Mouse (Mus musculus) kidney, postnatal 0 days (tissue): ENCODE measurements around the gene Itpr3. TPM values are rescaled to one million over a fixed set of nuclear protein-coding genes. Genes with fewer than 3 reads are reported as not detected.

Source experiments
- ATAC-seq: fragments of 200-750 bp; cut with Nextera tagmentation; replicated peaks from 2 replicates; pipeline ENCODE4 v1.8.0; 2017; ENCODE audit warnings: low read depth, moderate number of reproducible peaks, moderate TSS enrichment, moderate library complexity; ENCODE audit not compliant: low FRiP score
- DNase-seq: peaks from one replicate; pipeline ENCODE4 v3.0.0-alpha.2; 2016; ENCODE audit warnings: low spot score
- H3K27ac ChIP-seq: fragments of 300-500 bp; sonication (generic); 2 replicates; pipeline ENCODE4 v1.5.1; 2014; ENCODE audit warnings: mild to moderate bottlenecking
- H3K27me3 ChIP-seq: fragments of 300-500 bp; sonication (generic); 2 replicates; pipeline ENCODE4 v1.6.1; 2014; ENCODE audit warnings: low read length, mixed read lengths; ENCODE audit not compliant: insufficient read depth
- H3K36me3 ChIP-seq: fragments of 300-500 bp; sonication (generic); 2 replicates; pipeline ENCODE4 v1.6.1; 2014; ENCODE audit warnings: low read length, mixed read lengths; ENCODE audit not compliant: insufficient read depth
- H3K4me1 ChIP-seq: fragments of 300-500 bp; sonication (generic); replicated peaks from 2 replicates; pipeline ENCODE4 v1.6.1; 2014; ENCODE audit warnings: antibody characterized with exemption, low read length, mixed read lengths; ENCODE audit not compliant: insufficient read depth
- H3K4me2 ChIP-seq: fragments of 300-500 bp; sonication (generic); 2 replicates; pipeline ENCODE4 v1.6.1; 2014; ENCODE audit warnings: mild to moderate bottlenecking, low read length, moderate library complexity, mixed read lengths
- H3K4me3 ChIP-seq: fragments of 300-500 bp; sonication (generic); replicated peaks from 2 replicates; pipeline ENCODE4 v1.5.1; 2014; ENCODE audit warnings: low read depth, low read length
- H3K9ac ChIP-seq: fragments of 300-500 bp; sonication (generic); 2 replicates; pipeline ENCODE4 v1.6.1; 2014; ENCODE audit warnings: low read depth, low read length
- H3K9me3 ChIP-seq: fragments of 300-500 bp; sonication (generic); replicated peaks from 2 replicates; pipeline ENCODE4 v1.6.1; 2016; ENCODE audit warnings: low read length, inconsistent platforms, mixed read lengths
- CTCF ChIP-seq: IDR thresholded peaks from 2 replicates; pipeline ENCODE4 v1.5.1; 2016; ENCODE audit warnings: antibody characterized with exemption, low read depth, mild to moderate bottlenecking, moderate library complexity
- WGBS: fragments of 180-500 bp; shearing (Covaris S2); extraction: QIAGEN DNeasy Blood & Tissue Kit; methylation state at CpG from one replicate; pipeline ENCODE4 v1.1.7; 2014; 5-methylcytosine and 5-hydroxymethylcytosine counted together
- polyA plus RNA-seq: library from polyadenylated mRNA; unstranded; fragments of >200 nt; fragmentation: Nextera tagmentation; extraction: Ambion mirVana; gene quantifications from 2 replicates; pipeline ENCODE4 v1.2.1, GENCODE M21; 2015

Gene Itpr3
- polyA plus RNA-seq, 1 experiment from 2014 or later, result 4.1 TPM

DNA sequence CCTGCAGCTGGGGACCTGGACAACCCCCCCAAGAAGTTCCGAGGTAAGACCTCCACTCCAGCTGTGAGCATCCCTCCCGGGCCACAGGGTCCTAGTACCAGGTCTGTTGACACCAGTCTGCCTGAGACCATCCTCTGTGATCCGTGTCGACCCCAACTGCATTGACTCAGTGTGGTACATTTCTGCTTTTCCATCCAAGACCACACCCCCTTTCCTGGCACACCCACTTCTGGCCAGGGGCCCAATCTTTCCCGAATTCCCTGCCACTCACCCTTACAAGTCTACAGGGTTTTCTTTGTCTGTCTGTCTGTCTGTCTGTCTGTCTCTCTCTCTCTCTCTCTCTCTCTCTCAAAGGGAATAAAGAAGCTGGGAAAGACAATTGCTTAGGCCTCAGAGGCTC is 16.0 kb downstream of the Itpr3 start:
- 0 out of 2 replicates have a peak, but pooled peaks cover 9% of the 10 kb centered on the region for H3K4me1 ChIP-seq
- ATAC-seq, result no peak
- no peak for TF ChIP-seq CTCF

DNA sequence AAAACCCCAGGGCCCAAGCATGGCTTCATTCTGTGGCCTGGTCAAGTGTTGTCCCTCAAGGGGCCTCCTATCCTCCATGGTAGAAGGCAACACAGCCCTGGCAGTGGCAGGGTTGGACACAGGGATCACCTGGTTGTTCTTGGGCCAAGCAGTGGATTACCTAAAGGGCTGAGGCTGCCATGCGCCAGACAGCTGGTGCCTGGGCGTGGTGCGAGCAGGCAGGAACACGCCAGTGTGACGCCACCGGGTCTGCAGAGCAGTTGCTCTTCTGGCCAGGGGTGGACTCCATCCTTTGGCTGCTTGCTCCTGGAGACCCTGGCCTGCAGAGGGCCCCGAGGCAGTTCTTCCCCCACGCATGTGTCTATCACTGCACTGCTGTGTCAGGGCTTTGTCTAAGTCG is 16.7 kb downstream of the Itpr3 start:
- no peaks in the 10 kb centered on the region for H3K9me3 ChIP-seq
- no peak overlapping the region for H3K4me2 ChIP-seq
- DNase-seq, result no peak
- ATAC-seq, result no peak; the same call in 1 of the 2 replicates
- 0 out of 2 replicates have a peak overlapping the region, but pooled peaks have one; percentile 28 for H3K27ac ChIP-seq
- 58% methylated on average over 9 of the region's 9 CpGs for WGBS
- no peak overlapping the region for H3K9ac ChIP-seq
- no peaks in the 10 kb centered on the region for H3K36me3 ChIP-seq
- H3K4me1 ChIP-seq, result 0 out of 2 replicates have a peak, but pooled peaks cover 9% of the 10 kb centered on the region
- no peaks in the 10 kb centered on the region for H3K27me3 ChIP-seq
- H3K4me3 ChIP-seq, result no peak overlapping the region
- TF ChIP-seq CTCF, result no peak

More for the DNA sequence above, 16.0 kb downstream of the Itpr3 start:
- Histone ChIP-seq H3K4me3 (no peak overlapping the region), H3K9ac (no peak overlapping the region), H3K27me3 (no peaks in the 10 kb centered on the region), H3K27ac (no peak overlapping the region), H3K9me3 (no peaks in the 10 kb centered on the region), H3K36me3 (no peaks in the 10 kb centered on the region), H3K4me2 (no peak overlapping the region)
- DNase-seq, result no peak
- WGBS, result 57% methylated on average over 5 of the region's 5 CpGs

DNA sequence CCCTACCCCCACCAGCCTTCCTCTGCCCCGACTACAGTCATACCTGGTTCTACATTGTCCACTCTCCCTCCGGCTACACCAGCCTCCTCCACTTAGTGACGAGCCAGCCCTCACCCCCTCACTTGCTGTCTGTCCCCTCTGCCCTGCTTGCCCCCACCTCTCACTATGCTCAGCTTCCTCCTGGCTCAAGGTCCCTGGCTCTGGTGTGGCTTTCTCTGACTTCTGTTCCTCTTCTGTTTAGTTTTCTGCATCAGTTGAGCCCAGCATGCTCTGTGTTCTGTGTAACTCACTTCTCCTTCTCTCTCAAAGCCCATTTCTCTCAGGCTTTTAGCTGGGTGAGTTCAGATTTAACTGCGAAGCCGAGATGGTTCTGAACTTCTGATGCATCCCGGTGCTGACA is 17.1 kb downstream of the Itpr3 start:
- 39% methylated on average over 6 of the region's 6 CpGs for WGBS
- Histone ChIP-seq H3K4me2 (no peak overlapping the region), H3K4me1 (0 out of 2 replicates have a peak, but pooled peaks cover 9% of the 10 kb centered on the region), H3K36me3 (no peaks in the 10 kb centered on the region), H3K27ac (peak overlapping the region; percentile 28; the same call in 1 of the 2 replicates), H3K4me3 (no peak overlapping the region), H3K9ac (no peak overlapping the region), H3K27me3 (no peaks in the 10 kb centered on the region), H3K9me3 (no peaks in the 10 kb centered on the region)
- no peak; the same call in 1 of the 2 replicates for ATAC-seq
- no peak for TF ChIP-seq CTCF
- DNase-seq, result no peak

DNA sequence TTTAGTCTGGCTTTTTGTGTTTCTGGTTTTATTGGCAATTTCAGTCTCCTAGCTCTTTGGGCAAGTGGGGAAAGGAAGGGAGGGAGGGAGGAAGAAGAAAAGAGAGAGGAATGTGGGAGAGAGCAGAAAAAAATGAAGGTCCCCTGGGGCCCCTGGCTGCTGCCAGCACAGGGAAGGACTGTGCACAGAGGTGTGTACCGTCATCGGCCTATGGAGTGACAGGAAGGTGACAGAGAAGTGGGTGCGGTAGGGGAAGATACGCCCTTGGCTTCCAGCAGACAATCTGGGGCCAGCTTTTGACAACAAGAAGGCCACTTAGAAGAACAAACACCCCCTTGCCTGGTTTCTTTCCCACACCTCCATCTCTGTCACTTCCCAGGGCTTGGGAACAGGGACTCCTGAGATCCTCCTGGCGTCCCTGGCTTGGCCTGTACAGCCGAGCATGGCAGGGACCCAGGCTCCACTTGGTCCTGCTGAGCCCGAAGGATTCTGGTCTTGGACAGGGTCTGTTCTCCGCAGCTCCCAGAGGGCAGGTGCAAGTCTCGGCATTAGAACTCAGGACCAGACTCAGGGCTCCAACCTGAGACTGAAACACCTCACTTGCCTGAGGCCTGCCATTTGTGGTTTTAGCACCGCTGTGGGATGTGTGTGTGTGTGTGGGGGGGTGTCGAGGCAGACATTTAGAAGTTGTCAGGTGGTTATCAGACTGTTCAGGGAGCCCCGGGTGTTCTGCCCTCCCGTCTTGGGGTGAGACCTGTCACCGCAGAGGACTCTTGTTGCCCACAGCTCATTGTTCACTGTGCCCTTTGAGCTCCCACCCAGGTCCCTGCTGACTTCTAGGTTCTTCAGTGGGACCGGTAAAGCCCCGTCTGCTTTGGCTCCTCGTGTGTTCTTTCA is 18.0 kb downstream of the Itpr3 start:
- DNase-seq (no peak), ATAC-seq (no peak)
- Histone ChIP-seq H3K27ac (no peak overlapping the region), H3K4me2 (no peak overlapping the region), H3K4me3 (no peak overlapping the region), H3K9ac (no peak overlapping the region), H3K27me3 (no peaks in the 10 kb centered on the region), H3K9me3 (no peaks in the 10 kb centered on the region), H3K36me3 (no peaks in the 10 kb centered on the region), H3K4me1 (0 out of 2 replicates have a peak, but pooled peaks cover 9% of the 10 kb centered on the region)
- TF ChIP-seq CTCF, result no peak
- 72% methylated on average over 17 of the region's 17 CpGs for WGBS

DNA sequence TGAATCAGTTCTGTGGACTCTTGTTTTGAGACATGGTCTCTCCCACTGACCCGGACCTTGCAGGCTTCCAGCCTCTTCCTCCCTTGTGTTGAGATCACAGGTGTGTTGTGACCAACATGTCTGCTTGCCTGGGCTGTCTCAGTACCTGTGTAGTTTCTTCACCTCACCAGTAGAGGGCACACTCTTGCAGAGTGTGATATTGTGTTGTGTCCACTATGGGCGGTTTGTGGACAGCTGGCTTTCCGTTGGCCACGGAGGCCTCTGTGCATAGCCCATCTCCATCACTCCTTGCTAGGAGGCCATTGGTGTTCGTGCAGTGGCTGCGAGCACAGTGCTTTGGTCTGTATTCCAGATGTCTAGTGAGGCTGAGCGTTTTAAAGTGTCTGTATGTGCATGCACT is 20.0 kb downstream of the Itpr3 start:
- 96% methylated on average over 7 of the region's 7 CpGs for WGBS
- ATAC-seq (no peak), DNase-seq (no peak)
- H3K9me3 ChIP-seq, result no peaks in the 10 kb centered on the region
- H3K4me3 ChIP-seq, result no peak overlapping the region
- H3K9ac ChIP-seq, result no peak overlapping the region
- H3K27me3 ChIP-seq, result no peaks in the 10 kb centered on the region
- H3K4me1 ChIP-seq, result 0 out of 2 replicates have a peak, but pooled peaks cover 9% of the 10 kb centered on the region
- TF ChIP-seq CTCF, result peak; percentile 35; the same call in 1 of the 2 replicates
- H3K4me2 ChIP-seq, result no peak overlapping the region
- H3K27ac ChIP-seq, result no peak overlapping the region
- no peaks in the 10 kb centered on the region for H3K36me3 ChIP-seq

DNA sequence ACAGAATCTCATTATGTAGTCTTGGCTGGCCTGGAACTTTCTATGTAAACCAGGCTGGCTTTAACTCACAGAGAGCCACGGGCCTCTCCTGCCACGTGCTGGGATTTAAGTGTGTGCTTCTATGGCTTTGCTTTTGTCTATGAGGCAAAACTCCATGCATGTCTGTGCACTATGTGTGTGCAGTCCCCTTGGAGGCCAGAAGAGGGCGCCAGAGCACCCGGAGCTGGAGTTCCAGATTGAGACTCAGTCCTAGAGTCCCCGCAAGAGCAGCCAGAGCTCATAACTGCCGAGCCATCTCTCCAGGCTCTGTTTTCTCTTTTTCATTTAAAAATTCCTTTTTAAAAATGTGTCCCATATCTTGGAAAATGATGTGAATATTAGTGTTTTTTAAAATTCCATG is 20.8 kb downstream of the Itpr3 start:
- H3K9me3 ChIP-seq, result no peaks in the 10 kb centered on the region
- H3K27ac ChIP-seq, result no peak overlapping the region
- no peak overlapping the region for H3K9ac ChIP-seq
- 88% methylated on average over 6 of the region's 6 CpGs for WGBS
- DNase-seq (no peak), ATAC-seq (no peak)
- H3K4me1 ChIP-seq, result 0 out of 2 replicates have a peak, but pooled peaks cover 9% of the 10 kb centered on the region
- H3K4me2 ChIP-seq, result no peak overlapping the region
- no peaks in the 10 kb centered on the region for H3K36me3 ChIP-seq
- peak; percentile 58 for TF ChIP-seq CTCF
- H3K4me3 ChIP-seq, result no peak overlapping the region
- H3K27me3 ChIP-seq, result no peaks in the 10 kb centered on the region
